Mouse (Mus musculus) MEL-GATA-1-ER (cell line): ENCODE results near the gene Foxl2.
A peak's percentile ranks its signal among the peaks of the same experiment; 100 is the strongest.

Experiments used
- DNase-seq: peaks from one replicate; pipeline ENCODE4 v3.0.0-alpha.2; 2012; ENCODE audit warnings: low read depth; ENCODE audit errors: extremely low read depth

The Foxl2 gene

GRCm38 (mm10) chr9:98955103-98955715 is at the start of gene Foxl2:
Foxl2 (plus strand) TSS chr9:98955288.
- DNase-seq, result no peak

- DNase-seq, result no peak
These were observed 34.2 kb upstream of the Foxl2 start for GRCm38 (mm10) chr9:98920629-98921523.

DNA sequence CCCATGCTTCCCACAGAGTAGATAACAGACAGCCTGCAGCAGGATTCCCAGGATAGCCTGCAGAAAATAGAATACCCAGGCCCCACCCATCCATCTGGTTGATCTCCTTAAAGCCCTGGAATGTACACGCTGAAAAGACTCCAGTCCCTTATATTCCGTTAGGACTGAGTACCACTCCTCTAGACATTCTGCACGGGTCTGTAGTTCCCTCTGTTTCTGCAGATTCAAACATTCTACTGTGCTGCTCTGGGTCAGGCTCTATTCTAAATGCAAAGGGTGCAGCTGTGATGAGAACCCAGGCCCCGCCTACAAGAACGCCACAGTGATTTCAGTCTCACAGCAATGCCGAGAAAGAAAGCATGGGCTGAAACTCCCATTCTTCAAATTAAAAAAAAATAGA is 32.0 kb upstream of the Foxl2 start:
- no peak for DNase-seq

- no peak for DNase-seq
These were observed 30.9 kb upstream of the Foxl2 start for GRCm38 (mm10) chr9:98924183-98924582.

DNA sequence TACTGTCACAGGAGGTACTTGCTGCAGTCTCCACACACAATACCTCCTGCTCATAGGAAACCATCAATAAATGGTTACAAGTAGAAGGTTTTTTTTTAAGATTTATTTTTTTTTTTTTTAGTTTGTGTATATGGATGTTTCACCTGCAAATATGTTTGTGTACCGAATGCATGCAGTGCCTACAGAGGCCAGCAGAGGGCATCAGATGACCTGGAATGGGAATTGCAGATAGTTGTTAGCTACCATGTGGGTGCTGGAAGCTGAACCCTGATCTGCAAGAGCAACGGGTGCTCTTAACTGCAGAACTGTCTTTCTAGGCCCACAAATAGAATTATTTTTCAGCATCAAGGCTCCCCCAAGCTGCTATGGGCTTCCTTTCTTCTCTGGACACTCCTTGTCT is 25.6 kb upstream of the Foxl2 start:
- DNase-seq, result peak; percentile 2

DNA sequence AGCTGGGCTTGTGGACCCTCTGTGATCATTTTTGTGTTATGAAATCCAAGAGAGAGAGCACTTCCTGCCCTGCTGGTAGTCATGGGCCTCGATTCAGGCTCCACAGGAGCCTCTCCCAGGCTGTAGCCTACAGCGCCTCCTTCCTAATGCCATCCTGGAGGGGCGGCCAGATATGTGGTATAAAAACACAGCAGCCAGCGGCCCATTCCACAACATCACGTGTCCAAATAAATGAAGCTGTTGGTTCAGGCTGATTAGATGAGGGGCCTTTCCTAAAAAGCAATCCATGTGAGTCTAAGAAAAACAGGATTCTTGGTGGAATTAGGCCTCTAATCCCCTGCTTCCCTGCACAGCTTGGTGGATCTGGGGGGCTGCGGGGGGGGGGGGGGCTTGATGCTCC is 22.2 kb upstream of the Foxl2 start:
- DNase-seq, result no peak

GRCm38 (mm10) chr9:98935190-98935909 is 19.7 kb upstream of the Foxl2 start:
- no peak for DNase-seq

GRCm38 (mm10) chr9:98939290-98939689 is 15.8 kb upstream of the Foxl2 start:
- DNase-seq, result no peak

- DNase-seq, result no peak
These were observed 2.7 kb upstream of the Foxl2 start for GRCm38 (mm10) chr9:98952171-98953050.

GRCm38 (mm10) chr9:98953291-98953690 is 1.8 kb upstream of the Foxl2 start:
- DNase-seq, result no peak

DNA sequence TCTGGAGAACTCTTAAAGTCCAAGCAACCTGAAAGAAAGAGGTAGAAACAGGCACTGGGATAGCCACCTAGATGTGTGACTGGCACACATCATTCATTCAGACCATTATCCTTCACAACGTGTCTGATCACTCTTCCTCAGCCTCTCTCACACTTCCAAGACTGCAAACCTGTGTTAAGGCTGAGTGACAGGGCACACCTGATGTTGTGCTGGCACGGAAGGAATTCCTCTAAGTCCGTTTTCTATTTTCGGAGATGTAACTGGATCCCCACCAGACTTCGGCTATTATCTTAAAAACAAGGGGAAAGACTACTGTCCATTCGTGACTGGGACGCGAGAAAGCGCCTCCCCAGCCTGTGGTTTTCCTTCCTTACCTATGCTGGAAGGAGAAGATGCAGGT is 1.3 kb upstream of the Foxl2 start:
- no peak for DNase-seq

DNA sequence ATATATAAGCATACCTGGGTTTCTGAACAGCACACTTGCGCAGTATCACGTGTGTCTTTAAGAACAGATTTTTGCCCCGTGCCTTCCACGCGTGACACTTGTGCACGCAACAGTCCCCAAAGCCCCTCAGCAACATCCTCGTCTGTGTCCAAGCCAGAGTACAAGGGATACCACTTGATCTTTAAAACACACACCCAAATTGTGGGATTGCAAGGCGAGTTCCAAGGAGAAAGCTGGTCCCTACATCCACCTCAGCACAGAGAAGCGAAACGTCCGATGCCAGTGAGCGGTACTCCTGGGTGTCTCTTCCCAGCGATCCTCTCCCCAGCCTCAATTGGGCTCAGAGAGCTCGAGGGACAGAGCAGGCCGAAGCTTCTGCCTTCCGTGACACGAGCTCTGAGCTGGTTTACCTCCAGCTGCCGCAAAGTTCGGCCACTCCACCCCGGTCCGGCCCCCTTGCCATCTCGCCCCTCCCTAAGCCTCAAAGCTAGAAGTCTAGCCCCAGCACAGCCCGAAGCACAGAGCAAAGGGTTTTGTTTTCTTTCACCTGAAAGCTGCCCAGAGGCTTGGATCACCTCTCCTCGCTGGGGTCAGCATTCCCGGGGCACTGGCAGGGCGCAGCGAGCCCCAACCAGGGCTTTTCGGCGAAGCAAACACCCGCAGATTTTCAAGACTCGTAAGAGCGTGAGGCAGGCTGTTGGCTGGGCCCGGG is 541 bp upstream of the Foxl2 start:
- DNase-seq, result no peak

- no peak for DNase-seq
These were observed 682 bp downstream of the Foxl2 start for GRCm38 (mm10) chr9:98955716-98956224.

DNA sequence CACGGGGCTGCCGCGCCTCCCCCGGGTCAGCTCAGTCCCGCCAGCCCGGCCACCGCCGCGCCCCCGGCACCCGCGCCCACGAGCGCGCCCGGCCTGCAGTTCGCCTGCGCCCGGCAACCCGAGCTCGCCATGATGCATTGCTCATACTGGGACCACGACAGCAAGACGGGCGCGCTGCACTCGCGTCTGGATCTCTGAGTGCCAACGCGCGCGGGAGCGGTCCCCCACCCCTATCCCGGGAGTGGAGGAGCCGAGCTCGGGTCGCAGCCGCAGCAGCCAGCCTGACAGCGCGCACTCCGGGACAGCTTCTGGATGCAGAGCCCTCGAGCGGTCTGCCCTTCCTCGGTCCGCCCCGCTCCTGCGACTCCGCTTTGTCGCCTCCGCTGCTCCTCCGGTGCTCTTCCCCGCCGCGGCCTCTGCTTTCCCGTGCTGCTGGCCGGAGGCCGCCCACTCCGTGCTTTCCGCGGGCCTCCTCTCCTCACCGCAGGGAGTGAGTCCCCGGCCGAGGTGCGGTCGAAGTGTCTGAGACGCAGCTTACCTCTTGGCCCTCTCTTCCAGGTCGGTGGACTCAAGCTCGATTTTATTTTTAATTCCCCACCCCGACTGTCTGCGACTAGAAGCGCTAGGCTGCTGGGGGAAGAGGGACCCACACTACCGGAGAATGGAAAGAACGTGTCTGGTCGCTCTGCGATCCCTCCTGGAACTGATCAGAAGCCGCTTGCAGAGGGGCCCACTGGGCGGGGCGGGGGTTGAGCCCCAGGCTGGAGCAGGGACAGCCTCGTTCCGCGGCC is 1.7 kb downstream of the Foxl2 start:
- no peak for DNase-seq

GRCm38 (mm10) chr9:98957751-98958351 is 2.8 kb downstream of the Foxl2 start:
- DNase-seq, result no peak

- DNase-seq, result no peak
These were observed 3.5 kb downstream of the Foxl2 start for GRCm38 (mm10) chr9:98958628-98959027.

- DNase-seq, result no peak
These were observed 4.8 kb downstream of the Foxl2 start for GRCm38 (mm10) chr9:98959851-98960250.

- DNase-seq, result no peak
These were observed 5.3 kb downstream of the Foxl2 start for GRCm38 (mm10) chr9:98960348-98960747.
